Comparison of ENCODE assay signal across 12 mouse cellular contexts in the genomic region with DNA sequence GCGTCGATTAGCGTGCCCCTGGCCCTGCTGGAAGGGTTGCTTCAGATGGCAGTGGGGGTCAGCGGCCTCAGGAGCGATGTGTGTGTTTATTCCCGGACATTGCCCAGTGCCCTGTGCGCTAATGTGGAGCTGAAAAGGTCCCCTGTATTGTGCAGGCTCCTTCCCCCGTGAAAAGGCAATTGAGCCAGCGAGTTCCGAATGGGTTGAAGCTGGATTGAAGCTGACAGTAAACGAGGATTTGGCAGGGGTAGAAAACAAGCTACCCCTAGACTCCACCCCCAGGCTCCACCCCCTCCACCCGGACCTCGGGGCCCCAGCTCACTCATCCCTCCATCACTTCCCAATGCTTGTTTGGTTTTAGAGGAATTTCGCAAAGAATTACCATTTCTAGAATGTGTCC. TPM values are rescaled to one million over a fixed set of nuclear protein-coding genes. Genes with fewer than 3 reads are reported as not detected.
DNase-seq lines count a peak whose midpoint lies in the region; ATAC-seq and TF ChIP-seq lines count a peak whose summit lies in the region.
"Had no signal": no experiment of that assay in that cellular context is flagged by ENCODE, and none has a peak within 500 bp of the region (broad histone marks: within the 10 kb centered on the region; RNA-seq: fewer than 3 reads in every experiment).

No protein-coding gene starts in this region.

- no peak overlapping the region for H3K4me3 ChIP-seq in heart, embryonic 14.5 days (ENCODE audit: control insufficient read depth in 1 of 2, insufficient read depth in 1 of 2, low read depth in 1 of 2, low read length in 2 of 2)
- H3K4me3 ChIP-seq in ES-E14 (ENCODE audit: insufficient read depth in 1 of 2, low read depth in 1 of 2, low read length in 2 of 2, poor library complexity in 1 of 2, severe bottlenecking in 1 of 2): peak overlapping the region; percentile 27 to 56; a peak in 3 of 4 replicates
- H3K4me3 ChIP-seq in embryonic facial prominence, embryonic 13.5 days: 0 out of 2 replicates have a peak overlapping the region, but pooled peaks have one; percentile 2
- no peak overlapping the region for H3K4me3 ChIP-seq in limb, embryonic 14.5 days (replicated peaks; ENCODE audit: low read length)
- no peak overlapping the region for H3K4me3 ChIP-seq in layer of hippocampus, adult 2 months

- H3K4me1 ChIP-seq in heart, embryonic 14.5 days (ENCODE audit: control insufficient read depth in 2 of 2, insufficient read depth in 2 of 2, low read length in 2 of 2): peaks cover 43 to 83% of the 10 kb centered on the region in 2 experiments
- peaks cover 3 to 13% of the 10 kb centered on the region in 2 experiments; a peak in 2 of 4 replicates for H3K4me1 ChIP-seq in ES-E14 (ENCODE audit: control insufficient read depth in 2 of 2, insufficient read depth in 2 of 2, low read length in 2 of 2, poor library complexity in 1 of 2)
- H3K4me1 ChIP-seq in embryonic facial prominence, embryonic 13.5 days: peaks cover 18% of the 10 kb centered on the region
- H3K4me1 ChIP-seq in limb, embryonic 14.5 days (ENCODE audit: control insufficient read depth, insufficient read depth, low read length): no peaks in the 10 kb centered on the region

- 23% methylated on average over 14 of the region's 14 CpGs for WGBS in heart, embryonic 14.5 days
- WGBS in embryonic facial prominence, embryonic 13.5 days: 10% methylated on average over 14 of the region's 14 CpGs
- 16% methylated on average over 14 of the region's 14 CpGs for WGBS in limb, embryonic 14.5 days

- no peak for DNase-seq in heart, adult 11 months
- DNase-seq in ES-E14 (ENCODE audit: low read depth, low spot score): no peak
- DNase-seq in limb, embryonic 14.5 days (ENCODE audit: low spot score): no peak
- no peak for DNase-seq in adrenal gland, postnatal 4 days (ENCODE audit: low spot score in 2 of 2)
- DNase-seq in layer of hippocampus, adult 2 months (ENCODE audit: low spot score in 2 of 2): no peak
- no peak for DNase-seq in gastrocnemius, adult 8-10 months (ENCODE audit: low spot score in 2 of 2)
- DNase-seq: adrenal gland, postnatal 25 days; cerebellum, postnatal 10 days; right cerebral cortex, adult 18-20 months had no signal

- H3K27me3 ChIP-seq in heart, embryonic 14.5 days (ENCODE audit: control insufficient read depth, insufficient read depth, low read length): no peaks in the 10 kb centered on the region
- peaks cover 67% of the 10 kb centered on the region for H3K27me3 ChIP-seq in embryonic facial prominence, embryonic 13.5 days
- H3K27me3 ChIP-seq in limb, embryonic 14.5 days (ENCODE audit: control insufficient read depth, insufficient read depth, low read length): peaks cover 7% of the 10 kb centered on the region; the same call in 1 of the 2 replicates

- no peak for TF ChIP-seq CTCF in layer of hippocampus, adult 2 months (conservative IDR thresholded peaks at IDR 0.05)

- peak overlapping the region; percentile 47; the same call in 1 of the 2 replicates for H3K9ac ChIP-seq in heart, embryonic 14.5 days (ENCODE audit: low read length)
- peak overlapping the region; percentile 7; the same call in 1 of the 2 replicates for H3K9ac ChIP-seq in ES-E14 (ENCODE audit: insufficient read depth, low read depth, low read length, poor library complexity, severe bottlenecking)
- H3K9ac ChIP-seq in embryonic facial prominence, embryonic 13.5 days: no peak overlapping the region
- H3K9ac ChIP-seq in limb, embryonic 14.5 days (ENCODE audit: low read depth, low read length, severe bottlenecking): no peak overlapping the region
- H3K9ac ChIP-seq: liver, embryonic 14.5 days had no signal

- in situ Hi-C loops in ES-E14 (cut with MboI; ENCODE audit: low sequenced_read_pairs in 2 of 2, unreplicated experiment in 2 of 2): no loop called here

- H3K9me3 ChIP-seq in heart, embryonic 14.5 days (ENCODE audit: control insufficient read depth, low read length): no peaks in the 10 kb centered on the region
- no peaks in the 10 kb centered on the region for H3K9me3 ChIP-seq in ES-E14 (ENCODE audit: control insufficient read depth, insufficient read depth, low read depth, low read length)
- 0 out of 2 replicates have a peak, but pooled peaks cover 3% of the 10 kb centered on the region for H3K9me3 ChIP-seq in embryonic facial prominence, embryonic 13.5 days
- H3K9me3 ChIP-seq in limb, embryonic 14.5 days (ENCODE audit: control insufficient read depth, low read length): no peaks in the 10 kb centered on the region

- H3K27ac ChIP-seq in heart, embryonic 14.5 days (replicated peaks in 1 of 2; ENCODE audit: control insufficient read depth in 1 of 2, insufficient read depth in 1 of 2, low read depth in 2 of 2, low read length in 2 of 2): no peak overlapping the region
- no peak overlapping the region for H3K27ac ChIP-seq in ES-E14 (ENCODE audit: insufficient read depth, low read depth, low read length, poor library complexity, severe bottlenecking)
- no peak overlapping the region for H3K27ac ChIP-seq in embryonic facial prominence, embryonic 13.5 days
- no peak overlapping the region for H3K27ac ChIP-seq in limb, embryonic 14.5 days (replicated peaks; ENCODE audit: low read depth, low read length)
- no peak overlapping the region for H3K27ac ChIP-seq in layer of hippocampus, adult 2 months
- H3K27ac ChIP-seq: liver, embryonic 14.5 days had no signal

- no peaks in the 10 kb centered on the region for H3K36me3 ChIP-seq in heart, embryonic 14.5 days (ENCODE audit: control insufficient read depth, insufficient read depth, low read length)
- no peaks in the 10 kb centered on the region for H3K36me3 ChIP-seq in ES-E14 (ENCODE audit: control insufficient read depth, insufficient read depth, low read length, poor library complexity, severe bottlenecking)
- no peaks in the 10 kb centered on the region for H3K36me3 ChIP-seq in embryonic facial prominence, embryonic 13.5 days
- no peaks in the 10 kb centered on the region for H3K36me3 ChIP-seq in limb, embryonic 14.5 days (ENCODE audit: control insufficient read depth, insufficient read depth, low read length)

- ATAC-seq in heart, embryonic 14.5 days (ENCODE audit: insufficient number of reproducible peaks, insufficient read depth, low FRiP score, low read depth): no peak
- ATAC-seq in embryonic facial prominence, embryonic 13.5 days (ENCODE audit: insufficient number of reproducible peaks, insufficient read depth, low FRiP score, low TSS enrichment, low read depth): no peak
- ATAC-seq in limb, embryonic 14.5 days (ENCODE audit: low FRiP score, low read depth): no peak

- TF ChIP-seq POLR2A in limb, embryonic 14.5 days (IDR thresholded peaks at IDR 0.05; ENCODE audit: borderline replicate concordance, extremely low read depth, insufficient read depth, insufficient read length): no peak

- H3K4me2 ChIP-seq in heart, embryonic 14.5 days (ENCODE audit: low read length): no peak overlapping the region
- peak overlapping the region; percentile 48 for H3K4me2 ChIP-seq in embryonic facial prominence, embryonic 13.5 days
- H3K4me2 ChIP-seq in limb, embryonic 14.5 days (replicated peaks; ENCODE audit: low read depth, low read length, severe bottlenecking): 0 out of 2 replicates have a peak overlapping the region, but pooled peaks have one; percentile 14

TF ChIP-seq in ES-E14, 5 proteins besides CTCF, POLR2A, EP300 and RAD21:
- TF ChIP-seq ZC3H11A (IDR thresholded peaks at IDR 0.05; ENCODE audit: borderline replicate concordance, low read depth, low read length) (no peak), MAFK (IDR thresholded peaks at IDR 0.05; ENCODE audit: insufficient read depth, low read depth, low read length) (no peak), HCFC1 (IDR thresholded peaks at IDR 0.05; ENCODE audit: borderline replicate concordance, insufficient read depth, low read length) (no peak), CHD2 (IDR thresholded peaks at IDR 0.05; ENCODE audit: low read depth, low read length) (no peak)

RNA-seq across cellular contexts. Expression of a gene that starts 12.3 kb away (rescaled TPM):
- polyA plus RNA-seq in heart, embryonic 14.5 days (2014; fragmentation: Nextera tagmentation; extraction: Ambion mirVana): 24.6 and 26.6 TPM in 2 replicates
- total RNA-seq in ES-E14 (2012; rRNA removed): 4.0 and 11.0 TPM in 2 replicates
- 4.0 and 4.2 TPM in 2 replicates for polyA plus RNA-seq in embryonic facial prominence, embryonic 13.5 days (2015; fragmentation: Nextera tagmentation; extraction: Ambion mirVana)
- polyA plus RNA-seq in limb, embryonic 14.5 days (2012; rRNA removed): 7.4 and 9.2 TPM in 2 replicates
- polyA plus RNA-seq in limb, embryonic 14.5 days (2014; fragmentation: Nextera tagmentation; extraction: Ambion mirVana): 5.2 and 5.5 TPM in 2 replicates
- total RNA-seq in adrenal gland, postnatal 4 days (2021): 10 to 100 TPM; 10.1 to 15.6 TPM
- total RNA-seq in layer of hippocampus, adult 2 months (2021): under 1 TPM; 0.34 to 0.56 TPM
- 10 to 100 TPM; 36.6 to 45.1 (median 43.9) TPM for total RNA-seq in gastrocnemius, adult 8-10 months (2022)

Comparison
In these comparisons a context has a peak if more than half of its experiments do, and no peak if none do; other contexts are left out.
1. H3K4me3 ChIP-seq: peak in ES-E14 (2 of 2) and embryonic facial prominence, embryonic 13.5 days (single experiment); none in heart, embryonic 14.5 days (0 of 2), limb, embryonic 14.5 days (single experiment) and layer of hippocampus, adult 2 months (single experiment).
2. H3K9ac ChIP-seq: peak in heart, embryonic 14.5 days (single experiment) and ES-E14 (single experiment); none in embryonic facial prominence, embryonic 13.5 days (single experiment) and limb, embryonic 14.5 days (single experiment).